8 mouse cellular contexts compared by ENCODE assay signal in the genomic region with DNA sequence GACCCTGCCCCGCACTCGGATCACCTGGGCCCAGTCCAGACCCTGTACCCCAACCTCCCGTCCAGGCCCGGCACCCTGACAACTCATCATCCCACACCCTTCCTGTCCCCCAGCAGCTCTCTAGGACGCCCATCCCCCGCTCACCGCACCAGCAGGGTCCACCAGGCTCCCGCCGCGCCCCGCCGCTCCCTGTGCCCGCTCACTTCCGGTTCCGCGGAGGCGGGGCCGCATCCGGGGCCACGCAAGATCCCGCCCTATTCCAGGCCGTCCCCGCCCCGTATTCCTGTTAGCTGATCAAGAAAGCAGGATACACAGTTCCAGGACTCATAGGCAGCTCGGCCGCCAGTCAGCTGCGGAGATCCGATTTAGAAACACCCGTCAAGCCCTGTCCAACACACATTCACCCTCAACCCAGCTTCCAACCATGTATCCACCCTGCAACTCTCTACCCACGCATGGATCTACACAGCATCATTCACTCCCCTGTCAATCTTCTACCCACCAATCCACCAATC. TPM values are rescaled to one million over a fixed set of nuclear protein-coding genes. Genes with fewer than 3 reads are reported as not detected.
DNase-seq lines count a peak whose midpoint lies in the region; TF ChIP-seq lines count a peak whose summit lies in the region.

A gene (minus strand): TSS at position 465 of the 515 bp plus-strand sequence.

- intact Hi-C loops in gastrocnemius, postnatal 14 days (cut with DNase I; ENCODE audit: low total_unique reads), result no loop called here
- intact Hi-C loops in left cerebral cortex, adult 2 months (cut with DNase I), result loop anchor here (5.0 to 10.0 kb wide), 2 partner anchors 442 to 636 kb away; no protein-coding TSS in a partner anchor

- peak within 1 kb of the TSS; percentile 88 for H3K4me3 ChIP-seq in left cerebral cortex, adult 2 months

- DNase-seq in adrenal gland, adult 18-20 months (ENCODE audit: low spot score in 2 of 2), result peak; percentile 89
- DNase-seq in embryo, embryonic 11 days, result peak; percentile 95
- peak; percentile 89 for DNase-seq in gastrocnemius, postnatal 14 days
- DNase-seq in hindlimb bud, embryonic 11.5 days (ENCODE audit: extremely low spot score, low read depth, low spot score), result peak; percentile 44
- DNase-seq in left cerebral cortex, adult 2 months (ENCODE audit: extremely low spot score in 1 of 2, low spot score in 2 of 2), result peak; percentile 89
- peak; percentile 93 to 94 for DNase-seq in lung, postnatal 4 days
- peak; percentile 94 to 95 for DNase-seq in right cerebral cortex, postnatal 10 days (ENCODE audit: low spot score in 2 of 2)
- peak; percentile 88 for DNase-seq in urinary bladder, postnatal 25 days (ENCODE audit: low spot score)

- TF ChIP-seq CTCF in left cerebral cortex, adult 2 months (IDR thresholded peaks at IDR 0.05), result no peak

- peak within 1 kb of the TSS; percentile 92 for H3K27ac ChIP-seq in left cerebral cortex, adult 2 months

RNA-seq across cellular contexts. Expression of the gene that starts here (rescaled TPM):
- total RNA-seq in adrenal gland, adult 18-20 months (2021), result 100 to 1,000 TPM; 168 to 229 TPM
- 10 to 100 TPM; 32.6 to 35.8 TPM for total RNA-seq in gastrocnemius, postnatal 14 days (2021)
- 100 to 1,000 TPM; 103 to 107 TPM for total RNA-seq in left cerebral cortex, adult 2 months (2021)

Comparison
In these comparisons a context has a peak if more than half of its experiments do, and no peak if none do; other contexts are left out.
1. Peak in every context shown above with its lines: DNase-seq, H3K4me3 ChIP-seq and H3K27ac ChIP-seq.
2. DNase-seq: peak in every context shown above with its lines; median percentile 95 in embryo, embryonic 11 days; 94 in right cerebral cortex, postnatal 10 days; 94 in lung, postnatal 4 days; 89 in adrenal gland, adult 18-20 months; 89 in gastrocnemius, postnatal 14 days; 89 in left cerebral cortex, adult 2 months; 88 in urinary bladder, postnatal 25 days; 44 in hindlimb bud, embryonic 11.5 days.